Mouse (Mus musculus): ENCODE results near the gene Ddx55. TPM values are rescaled to one million over a fixed set of nuclear protein-coding genes. Genes with fewer than 3 reads are reported as not detected.
"Not testable (repeated sequence)": the region's sequence is repeated elsewhere in the genome, so short reads cannot be mapped to it uniquely, and the experiment has no call there.

Ddx55 gene
- total and polyA plus RNA-seq, 2 experiments from 2014 or later, result 4.9 to 5.2 TPM

GRCm38 (mm10) chr5:124538813-124539792 is 13.6 kb upstream of the Ddx55 start:
- TF ChIP-seq EP300 (IDR thresholded peaks at IDR 0.05; ENCODE audit: low read depth) (no peak), CTCF (IDR thresholded peaks at IDR 0.05; ENCODE audit: low read depth) (peak; percentile 71)
- Histone ChIP-seq H3K36me3 (replicated peaks; ENCODE audit: control insufficient read depth, insufficient read depth, low read length) (peaks cover 10% of the 10 kb centered on the region), H3K4me3 (ENCODE audit: low read depth, low read length) (no peak overlapping the region), H3K4me2 (ENCODE audit: low read depth, low read length) (no peak overlapping the region), H3K27ac (ENCODE audit: low read depth) (no peak overlapping the region), H3K9me3 (replicated peaks; ENCODE audit: control insufficient read depth, low read length) (no peaks in the 10 kb centered on the region), H3K9ac (replicated peaks; ENCODE audit: low read depth, low read length) (no peak overlapping the region), H3K27me3 (ENCODE audit: control insufficient read depth, insufficient read depth, low read length) (no peaks in the 10 kb centered on the region), H3K4me1 (ENCODE audit: control insufficient read depth, insufficient read depth) (peaks cover 13% of the 10 kb centered on the region)
- 75% methylated on average over 14 of the region's 16 CpGs for WGBS
- DNase-seq (ENCODE audit: low spot score), result peak; percentile 47
- no peak for ATAC-seq (ENCODE audit: insufficient read depth, low read depth)

GRCm38 (mm10) chr5:124539905-124540304 is 12.8 kb upstream of the Ddx55 start:
- peak overlapping the region; percentile 74 for H3K4me3 ChIP-seq (ENCODE audit: low read depth, low read length)

GRCm38 (mm10) chr5:124540383-124540786 is 12.3 kb upstream of the Ddx55 start, which contains the start of gene Tmed2:
TSS of gene Tmed2 (plus strand) at chr5:124540695.
- ATAC-seq (ENCODE audit: insufficient read depth, low read depth), result peak; percentile 95
- under 1% methylated on average over 35 of the region's 35 CpGs for whole genome bisulfite sequencing

More at GRCm38 (mm10) chr5:124539905-124540304, 12.8 kb upstream of the Ddx55 start:
- WGBS, result 62% methylated on average over 4 of the region's 4 CpGs
- DNase-seq (ENCODE audit: low spot score) (no peak), ATAC-seq (ENCODE audit: insufficient read depth, low read depth) (no peak)
- H3K4me2 ChIP-seq (ENCODE audit: low read depth, low read length), result peak overlapping the region; percentile 48
- peaks cover 18% of the 10 kb centered on the region for H3K36me3 ChIP-seq (replicated peaks; ENCODE audit: control insufficient read depth, insufficient read depth, low read length)
- TF ChIP-seq CTCF (IDR thresholded peaks at IDR 0.05; ENCODE audit: low read depth) (no peak), EP300 (IDR thresholded peaks at IDR 0.05; ENCODE audit: low read depth) (no peak)
- H3K4me1 ChIP-seq (ENCODE audit: control insufficient read depth, insufficient read depth), result peaks cover 13% of the 10 kb centered on the region
- H3K9me3 ChIP-seq (replicated peaks; ENCODE audit: control insufficient read depth, low read length), result no peaks in the 10 kb centered on the region
- H3K9ac ChIP-seq (replicated peaks; ENCODE audit: low read depth, low read length), result no peak overlapping the region
- H3K27ac ChIP-seq (ENCODE audit: low read depth), result peak overlapping the region; percentile 66; the same call in 1 of the 2 replicates
- H3K27me3 ChIP-seq (ENCODE audit: control insufficient read depth, insufficient read depth, low read length), result no peaks in the 10 kb centered on the region

GRCm38 (mm10) chr5:124540905-124541601 is 11.6 kb upstream of the Ddx55 start:
- H3K9ac ChIP-seq (replicated peaks; ENCODE audit: low read depth, low read length), result peak overlapping the region; percentile 72
- H3K4me3 ChIP-seq (ENCODE audit: low read depth, low read length), result peak overlapping the region; percentile 74
- peak overlapping the region; percentile 66 for H3K4me2 ChIP-seq (ENCODE audit: low read depth, low read length)
- peaks cover 13% of the 10 kb centered on the region for H3K4me1 ChIP-seq (ENCODE audit: control insufficient read depth, insufficient read depth)
- TF ChIP-seq CTCF (IDR thresholded peaks at IDR 0.05; ENCODE audit: low read depth), result no peak
- TF ChIP-seq EP300 (IDR thresholded peaks at IDR 0.05; ENCODE audit: low read depth), result no peak
- peak overlapping the region; percentile 93 for H3K27ac ChIP-seq (ENCODE audit: low read depth)
- no peaks in the 10 kb centered on the region for H3K9me3 ChIP-seq (replicated peaks; ENCODE audit: control insufficient read depth, low read length)
- H3K27me3 ChIP-seq (ENCODE audit: control insufficient read depth, insufficient read depth, low read length), result no peaks in the 10 kb centered on the region
- peak; percentile 79 for ATAC-seq (ENCODE audit: insufficient read depth, low read depth)
- DNase-seq (ENCODE audit: low spot score), result peak; percentile 59
- under 1% methylated on average over 64 of the region's 89 CpGs for WGBS
- peaks cover 30% of the 10 kb centered on the region for H3K36me3 ChIP-seq (replicated peaks; ENCODE audit: control insufficient read depth, insufficient read depth, low read length)

More at GRCm38 (mm10) chr5:124540383-124540786, 12.3 kb upstream of the Ddx55 start, which contains the start of gene Tmed2:
- peaks cover 13% of the 10 kb centered on the region for H3K4me1 ChIP-seq (ENCODE audit: control insufficient read depth, insufficient read depth)
- H3K36me3 ChIP-seq (replicated peaks; ENCODE audit: control insufficient read depth, insufficient read depth, low read length), result peaks cover 23% of the 10 kb centered on the region
- H3K4me2 ChIP-seq (ENCODE audit: low read depth, low read length), result peak within 1 kb of the TSS; percentile 66
- H3K9me3 ChIP-seq (replicated peaks; ENCODE audit: control insufficient read depth, low read length), result no peaks in the 10 kb centered on the region
- peak; percentile 96 for DNase-seq (ENCODE audit: low spot score)
- H3K27me3 ChIP-seq (ENCODE audit: control insufficient read depth, insufficient read depth, low read length), result no peaks in the 10 kb centered on the region
- peak; percentile 32; the same call in 1 of the 2 replicates for TF ChIP-seq CTCF (IDR thresholded peaks at IDR 0.05; ENCODE audit: low read depth)
- TF ChIP-seq EP300 (IDR thresholded peaks at IDR 0.05; ENCODE audit: low read depth), result peak; percentile 63; the same call in 1 of the 2 replicates
- peak within 1 kb of the TSS; percentile 72 for H3K9ac ChIP-seq (replicated peaks; ENCODE audit: low read depth, low read length)
- peak within 1 kb of the TSS; percentile 93 for H3K27ac ChIP-seq (ENCODE audit: low read depth)
- H3K4me3 ChIP-seq (ENCODE audit: low read depth, low read length), result peak within 1 kb of the TSS; percentile 74

GRCm38 (mm10) chr5:124541602-124541973 is 11.1 kb upstream of the Ddx55 start:
- peak overlapping the region; percentile 74 for H3K4me3 ChIP-seq (ENCODE audit: low read depth, low read length)
- peak overlapping the region; percentile 72 for H3K9ac ChIP-seq (replicated peaks; ENCODE audit: low read depth, low read length)
- peaks cover 12% of the 10 kb centered on the region for H3K4me1 ChIP-seq (ENCODE audit: control insufficient read depth, insufficient read depth)
- DNase-seq (ENCODE audit: low spot score) (no peak), ATAC-seq (ENCODE audit: insufficient read depth, low read depth) (no peak)
- 5% methylated on average over 8 of the region's 8 CpGs for WGBS
- no peaks in the 10 kb centered on the region for H3K27me3 ChIP-seq (ENCODE audit: control insufficient read depth, insufficient read depth, low read length)
- no peak for TF ChIP-seq CTCF (IDR thresholded peaks at IDR 0.05; ENCODE audit: low read depth)
- TF ChIP-seq EP300 (IDR thresholded peaks at IDR 0.05; ENCODE audit: low read depth), result no peak
- no peaks in the 10 kb centered on the region for H3K9me3 ChIP-seq (replicated peaks; ENCODE audit: control insufficient read depth, low read length)
- peak overlapping the region; percentile 93 for H3K27ac ChIP-seq (ENCODE audit: low read depth)
- H3K36me3 ChIP-seq (replicated peaks; ENCODE audit: control insufficient read depth, insufficient read depth, low read length), result peaks cover 35% of the 10 kb centered on the region
- peak overlapping the region; percentile 66 for H3K4me2 ChIP-seq (ENCODE audit: low read depth, low read length)

GRCm38 (mm10) chr5:124550737-124551136 is 1.9 kb upstream of the Ddx55 start:
- not testable (repeated sequence) for H3K4me1 ChIP-seq (ENCODE audit: control insufficient read depth, insufficient read depth); H3K4me3 ChIP-seq (ENCODE audit: low read depth, low read length); H3K4me2 ChIP-seq (ENCODE audit: low read depth, low read length); H3K9me3 ChIP-seq (replicated peaks; ENCODE audit: control insufficient read depth, low read length); H3K27ac ChIP-seq (ENCODE audit: low read depth); H3K9ac ChIP-seq (replicated peaks; ENCODE audit: low read depth, low read length); DNase-seq (ENCODE audit: low spot score); ATAC-seq (ENCODE audit: insufficient read depth, low read depth); H3K27me3 ChIP-seq (ENCODE audit: control insufficient read depth, insufficient read depth, low read length)
- WGBS, result 71% methylated on average over 4 of the region's 4 CpGs
- H3K36me3 ChIP-seq (replicated peaks; ENCODE audit: control insufficient read depth, insufficient read depth, low read length), result peaks cover 45% of the 10 kb centered on the region

- 29% methylated on average over 5 of the region's 5 CpGs for WGBS
- peaks cover 43% of the 10 kb centered on the region for H3K36me3 ChIP-seq (replicated peaks; ENCODE audit: control insufficient read depth, insufficient read depth, low read length)
- peak overlapping the region; percentile 89 for H3K4me2 ChIP-seq (ENCODE audit: low read depth, low read length)
- DNase-seq (ENCODE audit: low spot score); H3K27me3 ChIP-seq (ENCODE audit: control insufficient read depth, insufficient read depth, low read length); ATAC-seq (ENCODE audit: insufficient read depth, low read depth); H3K9me3 ChIP-seq (replicated peaks; ENCODE audit: control insufficient read depth, low read length); H3K4me1 ChIP-seq (ENCODE audit: control insufficient read depth, insufficient read depth): not testable (repeated sequence)
- peak overlapping the region; percentile 74 for H3K9ac ChIP-seq (replicated peaks; ENCODE audit: low read depth, low read length)
- peak overlapping the region; percentile 93 for H3K4me3 ChIP-seq (ENCODE audit: low read depth, low read length)
- H3K27ac ChIP-seq (ENCODE audit: low read depth), result peak overlapping the region; percentile 88
These were observed 1.1 kb upstream of the Ddx55 start for GRCm38 (mm10) chr5:124551349-124552093.
